Mouse (Mus musculus) hindbrain, embryonic 11.5 days (tissue): ENCODE measurements around the gene Sv2c. TPM values are rescaled to one million over a fixed set of nuclear protein-coding genes. Genes with fewer than 3 reads are reported as not detected.
A peak's percentile ranks its signal among the peaks of the same experiment; 100 is the strongest.

Source experiments
- ATAC-seq: fragments of 200-750 bp; cut with Nextera tagmentation; 2 replicates; pipeline ENCODE4 v1.8.0; 2017; ENCODE audit warnings: mild to moderate bottlenecking, moderate TSS enrichment, moderate library complexity; ENCODE audit not compliant: low FRiP score
- DNase-seq: peaks from one replicate; pipeline ENCODE4 v3.0.0-alpha.2; 2015; ENCODE audit warnings: low spot score
- H3K27ac ChIP-seq: fragments of 300-500 bp; sonication (generic); 2 replicates; pipeline ENCODE4 v1.5.1; 2014; ENCODE audit warnings: mild to moderate bottlenecking, low read depth, low read length
- H3K27me3 ChIP-seq: fragments of 300-500 bp; sonication (generic); 2 replicates; pipeline ENCODE4 v1.6.1; 2014; ENCODE audit warnings: mild to moderate bottlenecking, low read length, moderate library complexity, mixed read lengths; ENCODE audit not compliant: control insufficient read depth, insufficient read depth
- H3K36me3 ChIP-seq: fragments of 300-500 bp; sonication (generic); 2 replicates; pipeline ENCODE4 v1.6.1; 2014; ENCODE audit warnings: mild to moderate bottlenecking, low read length, moderate library complexity, mixed read lengths; ENCODE audit not compliant: control insufficient read depth, insufficient read depth
- H3K4me1 ChIP-seq: fragments of 300-500 bp; sonication (generic); replicated peaks from 2 replicates; pipeline ENCODE4 v1.6.1; 2014; ENCODE audit warnings: low read length, mixed read lengths; ENCODE audit not compliant: control insufficient read depth, insufficient read depth
- H3K4me2 ChIP-seq: fragments of 300-500 bp; sonication (generic); replicated peaks from 2 replicates; pipeline ENCODE4 v1.6.1; 2014; ENCODE audit warnings: mild to moderate bottlenecking, low read depth, low read length
- H3K4me3 ChIP-seq: fragments of 300-500 bp; sonication (generic); 2 replicates; pipeline ENCODE4 v1.5.1; 2014; ENCODE audit warnings: low read depth, low read length
- H3K9ac ChIP-seq: fragments of 300-500 bp; sonication (generic); 2 replicates; pipeline ENCODE4 v1.6.1; 2014; ENCODE audit warnings: low read depth, low read length
- H3K9me3 ChIP-seq: fragments of 300-500 bp; sonication (generic); 2 replicates; pipeline ENCODE4 v1.6.1; 2016; ENCODE audit warnings: low read length; ENCODE audit not compliant: control insufficient read depth
- WGBS: fragments of 180-500 bp; shearing (Covaris S2); extraction: QIAGEN DNeasy Blood & Tissue Kit; methylation state at CpG from one replicate; pipeline ENCODE4 v1.1.7; 2014; 5-methylcytosine and 5-hydroxymethylcytosine counted together
- polyA plus RNA-seq: library from polyadenylated mRNA; unstranded; fragments of >200 nt; fragmentation: Nextera tagmentation; extraction: Ambion mirVana; gene quantifications from 2 replicates; pipeline ENCODE4 v1.2.1, GENCODE M21; 2014

Gene Sv2c
- polyA plus RNA-seq, result 7.9 and 8.1 TPM in 2 replicates

- H3K27me3 ChIP-seq, result peaks cover 25% of the 10 kb centered on the region
Observed at GRCm38 (mm10) chr13:96132401-96132816, at the start of gene Sv2c. Sv2c (minus strand) TSS chr13:96132577.

GRCm38 (mm10) chr13:96180671-96181161, 48.3 kb upstream of the Sv2c start:
- Histone ChIP-seq H3K9me3 (no peaks in the 10 kb centered on the region), H3K27ac (no peak overlapping the region), H3K4me3 (no peak overlapping the region), H3K36me3 (no peaks in the 10 kb centered on the region), H3K4me1 (no peaks in the 10 kb centered on the region), H3K27me3 (no peaks in the 10 kb centered on the region), H3K4me2 (no peak overlapping the region), H3K9ac (no peak overlapping the region)
- ATAC-seq, result no peak
- 72% methylated on average over 13 of the region's 13 CpGs for whole genome bisulfite sequencing
- no peak for DNase-seq

More at GRCm38 (mm10) chr13:96132401-96132816, at the start of gene Sv2c:
- ATAC-seq (peak; percentile 70), DNase-seq (peak; percentile 82)
- H3K4me3 ChIP-seq, result peak within 1 kb of the TSS; percentile 38
- H3K4me2 ChIP-seq, result peak within 1 kb of the TSS; percentile 64
- under 1% methylated on average over 33 of the region's 44 CpGs for WGBS
- H3K9ac ChIP-seq, result peak within 1 kb of the TSS; percentile 5
- peak within 1 kb of the TSS; percentile 7; the same call in 1 of the 2 replicates for H3K27ac ChIP-seq
- H3K36me3 ChIP-seq, result no peaks in the 10 kb centered on the region
- no peaks in the 10 kb centered on the region for H3K4me1 ChIP-seq
- no peaks in the 10 kb centered on the region for H3K9me3 ChIP-seq

- Histone ChIP-seq H3K9me3 (no peaks in the 10 kb centered on the region), H3K27ac (no peak overlapping the region), H3K4me1 (no peaks in the 10 kb centered on the region), H3K27me3 (no peaks in the 10 kb centered on the region), H3K4me3 (no peak overlapping the region), H3K9ac (no peak overlapping the region), H3K4me2 (no peak overlapping the region), H3K36me3 (no peaks in the 10 kb centered on the region)
- 85% methylated on average over 8 of the region's 8 CpGs for WGBS
- no peak for ATAC-seq
- no peak for DNase-seq
Observed at GRCm38 (mm10) chr13:96175591-96176212, 43.3 kb upstream of the Sv2c start.

GRCm38 (mm10) chr13:96173686-96174085, 41.3 kb upstream of the Sv2c start:
- 81% methylated on average over 3 of the region's 3 CpGs for WGBS
- H3K9ac ChIP-seq, result no peak overlapping the region
- H3K4me1 ChIP-seq, result no peaks in the 10 kb centered on the region
- no peak for ATAC-seq
- H3K36me3 ChIP-seq, result no peaks in the 10 kb centered on the region
- H3K4me2 ChIP-seq, result no peak overlapping the region
- H3K9me3 ChIP-seq, result no peaks in the 10 kb centered on the region
- no peak overlapping the region for H3K4me3 ChIP-seq
- H3K27ac ChIP-seq, result no peak overlapping the region
- no peaks in the 10 kb centered on the region for H3K27me3 ChIP-seq
- no peak for DNase-seq

- H3K4me1 ChIP-seq, result no peaks in the 10 kb centered on the region
- ATAC-seq (no peak), DNase-seq (no peak)
- H3K9me3 ChIP-seq, result no peaks in the 10 kb centered on the region
- no peak overlapping the region for H3K4me3 ChIP-seq
- H3K4me2 ChIP-seq, result no peak overlapping the region
- WGBS, result 96% methylated on average over 3 of the region's 3 CpGs
- H3K27me3 ChIP-seq, result no peaks in the 10 kb centered on the region
- H3K36me3 ChIP-seq, result no peaks in the 10 kb centered on the region
- no peak overlapping the region for H3K27ac ChIP-seq
- no peak overlapping the region for H3K9ac ChIP-seq
Observed at GRCm38 (mm10) chr13:96172290-96172689, 39.9 kb upstream of the Sv2c start.

- 78% methylated on average over 11 of the region's 11 CpGs for WGBS
- H3K27me3 ChIP-seq, result no peaks in the 10 kb centered on the region
Observed at GRCm38 (mm10) chr13:96168991-96169665, 36.8 kb upstream of the Sv2c start.

GRCm38 (mm10) chr13:96166593-96166992, 34.2 kb upstream of the Sv2c start:
- Histone ChIP-seq H3K27ac (no peak overlapping the region), H3K4me2 (no peak overlapping the region), H3K4me3 (no peak overlapping the region), H3K9ac (no peak overlapping the region), H3K36me3 (no peaks in the 10 kb centered on the region), H3K4me1 (no peaks in the 10 kb centered on the region), H3K27me3 (no peaks in the 10 kb centered on the region), H3K9me3 (no peaks in the 10 kb centered on the region)
- ATAC-seq, result no peak
- no peak for DNase-seq
- WGBS, result 78% methylated on average over 2 of the region's 2 CpGs

More at GRCm38 (mm10) chr13:96168991-96169665, 36.8 kb upstream of the Sv2c start:
- H3K27ac ChIP-seq, result no peak overlapping the region
- H3K36me3 ChIP-seq, result no peaks in the 10 kb centered on the region
- H3K9ac ChIP-seq, result no peak overlapping the region
- DNase-seq (no peak), ATAC-seq (no peak)
- no peaks in the 10 kb centered on the region for H3K4me1 ChIP-seq
- no peak overlapping the region for H3K4me2 ChIP-seq
- no peaks in the 10 kb centered on the region for H3K9me3 ChIP-seq
- H3K4me3 ChIP-seq, result no peak overlapping the region

- H3K9me3 ChIP-seq, result no peaks in the 10 kb centered on the region
- peak; percentile 55; the same call in 1 of the 2 replicates for ATAC-seq
- peak overlapping the region; percentile 5 for H3K9ac ChIP-seq
- peak; percentile 58 for DNase-seq
- peak overlapping the region; percentile 38 for H3K4me3 ChIP-seq
- no peaks in the 10 kb centered on the region for H3K4me1 ChIP-seq
- no peaks in the 10 kb centered on the region for H3K36me3 ChIP-seq
- H3K27ac ChIP-seq, result 0 out of 2 replicates have a peak overlapping the region, but pooled peaks have one; percentile 7
- WGBS, result 3% methylated on average over 28 of the region's 28 CpGs
- H3K4me2 ChIP-seq, result peak overlapping the region; percentile 64
- H3K27me3 ChIP-seq, result peaks cover 25% of the 10 kb centered on the region
Observed at GRCm38 (mm10) chr13:96133363-96134100, 1.2 kb upstream of the Sv2c start.
